Mouse (Mus musculus) forebrain, embryonic 14.5 days (tissue): Measurements from ENCODE around the gene Hhatl. TPM values are rescaled to one million over a fixed set of nuclear protein-coding genes. Genes with fewer than 3 reads are reported as not detected.
A peak's percentile ranks its signal among the peaks of the same experiment; 100 is the strongest.

ENCODE experiments used
- ATAC-seq: fragments of 200-750 bp; cut with Nextera tagmentation; 2 replicates; pipeline ENCODE4 v1.8.0; 2017; ENCODE audit warnings: mild to moderate bottlenecking, moderate library complexity
- DNase-seq: peaks from one replicate; pipeline ENCODE4 v3.0.0-alpha.2; 2015; ENCODE audit warnings: low spot score
- H3K27ac ChIP-seq: fragments of 300-500 bp; sonication (generic); 2 replicates; pipeline ENCODE4 v1.5.1; 2014; ENCODE audit warnings: low read depth, mild to moderate bottlenecking, control low read depth, low read length, moderate library complexity
- H3K27me3 ChIP-seq: fragments of 300-500 bp; sonication (generic); replicated peaks from 2 replicates; pipeline ENCODE4 v1.6.1; 2014; ENCODE audit warnings: low read length, control low read depth, mixed read lengths; ENCODE audit not compliant: control insufficient read depth, insufficient read depth
- H3K36me3 ChIP-seq: fragments of 300-500 bp; sonication (generic); 2 replicates; pipeline ENCODE4 v1.6.1; 2014; ENCODE audit warnings: low read length, control low read depth; ENCODE audit not compliant: control insufficient read depth, insufficient read depth
- H3K4me1 ChIP-seq: fragments of 300-500 bp; sonication (generic); 2 replicates; pipeline ENCODE4 v1.6.1; 2014; ENCODE audit warnings: antibody characterized with exemption, low read length, control low read depth; ENCODE audit not compliant: control insufficient read depth, insufficient read depth
- H3K4me2 ChIP-seq: fragments of 300-500 bp; sonication (generic); 2 replicates; pipeline ENCODE4 v1.6.1; 2014; ENCODE audit warnings: mild to moderate bottlenecking, control low read depth, low read length
- H3K4me3 ChIP-seq: fragments of 300-500 bp; sonication (generic); 2 replicates; pipeline ENCODE4 v1.5.1; 2014; ENCODE audit warnings: low read depth, low read length, control low read depth
- H3K9ac ChIP-seq: fragments of 300-500 bp; sonication (generic); 2 replicates; pipeline ENCODE4 v1.6.1; 2014; ENCODE audit warnings: mild to moderate bottlenecking, low read length, control low read depth, moderate library complexity
- H3K9me3 ChIP-seq: fragments of 300-500 bp; sonication (generic); replicated peaks from 2 replicates; pipeline ENCODE4 v1.6.1; 2016; ENCODE audit warnings: low read length, control low read depth, mixed read lengths; ENCODE audit not compliant: control insufficient read depth
- WGBS: fragments of 180-500 bp; shearing (Covaris S2); extraction: QIAGEN DNeasy Blood & Tissue Kit; methylation state at CpG from one replicate; pipeline ENCODE4 v1.1.7; 2014; 5-methylcytosine and 5-hydroxymethylcytosine counted together
- polyA plus RNA-seq: library from polyadenylated mRNA; unstranded; fragments of >200 nt; fragmentation: Nextera tagmentation; extraction: Ambion mirVana; gene quantifications from 2 replicates; pipeline ENCODE4 v1.2.1, GENCODE M21; 2014

Hhatl gene
- polyA plus RNA-seq, 1 experiment from 2014 or later: not detected

DNA sequence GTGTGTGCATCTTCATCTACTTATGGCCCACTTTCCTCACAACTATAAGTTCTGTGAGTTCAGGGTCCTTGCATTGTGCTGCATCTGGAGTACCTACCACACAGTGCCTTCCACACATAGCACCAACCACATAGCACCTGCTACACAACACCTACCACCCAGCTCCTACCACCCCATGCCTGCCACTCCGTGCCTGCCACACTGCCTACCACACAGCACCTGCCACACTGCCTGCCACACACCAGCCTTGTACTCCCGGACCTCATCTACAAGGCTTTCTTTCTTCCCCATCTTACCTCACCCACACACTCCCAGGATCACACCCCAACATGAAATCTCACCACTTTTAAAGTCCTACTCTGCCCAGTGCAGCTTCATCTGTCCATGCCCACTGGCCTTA is 5.9 kb downstream of the Hhatl start:
- Histone ChIP-seq H3K27me3 (no peaks in the 10 kb centered on the region), H3K36me3 (no peaks in the 10 kb centered on the region), H3K27ac (no peak overlapping the region), H3K9me3 (no peaks in the 10 kb centered on the region), H3K4me3 (no peak overlapping the region), H3K4me2 (no peak overlapping the region), H3K4me1 (no peaks in the 10 kb centered on the region), H3K9ac (no peak overlapping the region)
- no peak for ATAC-seq
- DNase-seq: no peak
- WGBS: 75% methylated on average over 2 of the region's 2 CpGs

DNA sequence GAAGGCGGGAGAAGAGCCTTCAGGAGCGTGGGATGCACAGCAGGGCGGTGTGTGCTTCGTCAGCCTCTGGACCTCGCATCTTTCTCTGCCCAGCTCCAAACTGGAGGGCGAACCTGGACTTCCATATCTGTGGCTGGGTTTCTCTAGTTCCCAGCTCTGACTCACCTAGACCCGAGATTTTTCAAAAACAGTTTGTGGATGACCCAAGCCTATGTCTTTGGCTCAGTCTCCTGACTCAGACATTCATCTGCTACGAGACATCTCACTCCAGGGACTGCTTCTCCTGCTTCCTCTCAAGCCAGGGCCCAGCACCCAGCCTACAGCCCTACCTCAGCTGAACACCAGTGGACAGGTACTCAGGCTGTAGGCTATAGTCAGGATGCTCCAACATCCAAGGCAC is 7.0 kb downstream of the Hhatl start:
- ATAC-seq: no peak
- no peak overlapping the region for H3K4me3 ChIP-seq
- no peaks in the 10 kb centered on the region for H3K9me3 ChIP-seq
- H3K4me1 ChIP-seq: no peaks in the 10 kb centered on the region
- no peak for DNase-seq
- H3K9ac ChIP-seq: no peak overlapping the region
- no peak overlapping the region for H3K4me2 ChIP-seq
- no peaks in the 10 kb centered on the region for H3K36me3 ChIP-seq
- H3K27me3 ChIP-seq: no peaks in the 10 kb centered on the region
- 86% methylated on average over 8 of the region's 8 CpGs for WGBS
- H3K27ac ChIP-seq: no peak overlapping the region

DNA sequence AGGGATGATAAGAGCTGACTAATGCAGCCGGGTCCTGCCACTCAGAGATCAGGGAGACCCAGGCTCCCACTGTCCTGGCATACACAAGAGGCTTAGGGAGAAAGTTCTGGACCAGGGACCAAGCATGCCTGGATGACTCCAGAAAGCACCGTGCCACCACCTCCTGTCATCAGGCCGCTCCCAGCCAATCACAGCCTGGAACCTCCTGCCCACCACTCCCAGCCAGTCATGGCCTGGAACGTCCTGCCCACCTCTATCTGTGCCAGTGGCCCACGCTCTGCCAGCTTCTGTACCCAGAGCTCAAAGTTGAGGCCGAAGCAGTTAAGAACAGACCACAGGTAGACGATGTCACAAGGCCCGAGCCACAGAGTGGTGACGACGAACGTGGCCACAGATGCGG is 7.5 kb downstream of the Hhatl start:
- Histone ChIP-seq H3K27ac (no peak overlapping the region), H3K4me1 (no peaks in the 10 kb centered on the region), H3K4me3 (no peak overlapping the region), H3K9ac (no peak overlapping the region), H3K27me3 (no peaks in the 10 kb centered on the region), H3K4me2 (no peak overlapping the region), H3K36me3 (no peaks in the 10 kb centered on the region), H3K9me3 (no peaks in the 10 kb centered on the region)
- ATAC-seq: no peak
- 94% methylated on average over 12 of the region's 12 CpGs for WGBS
- DNase-seq: no peak

DNA sequence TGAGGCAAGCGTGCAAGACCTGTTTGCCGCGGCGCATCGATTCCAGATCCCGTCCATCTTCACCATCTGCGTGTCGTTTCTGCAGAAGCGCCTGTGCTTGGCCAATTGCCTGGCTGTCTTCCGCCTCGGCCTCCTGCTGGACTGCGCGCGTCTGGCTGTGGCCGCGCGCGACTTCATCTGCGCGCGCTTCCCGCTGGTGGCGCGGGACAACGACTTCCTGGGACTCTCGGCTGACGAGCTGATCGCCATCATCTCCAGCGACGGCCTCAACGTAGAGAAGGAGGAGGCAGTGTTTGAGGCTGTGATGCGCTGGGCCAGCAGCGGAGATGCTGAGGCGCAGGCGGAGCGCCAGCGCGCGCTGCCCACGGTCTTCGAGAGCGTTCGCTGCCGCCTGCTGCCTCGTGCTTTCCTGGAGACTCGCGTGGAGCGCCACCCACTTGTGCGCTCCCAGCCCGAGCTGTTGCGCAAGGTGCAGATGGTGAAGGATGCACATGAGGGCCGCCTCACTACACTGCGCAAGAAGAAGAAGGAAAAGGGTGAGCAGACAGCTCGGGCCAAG is 14.2 kb downstream of the Hhatl start:
- Histone ChIP-seq H3K4me2 (peak overlapping the region; percentile 62), H3K4me3 (peak overlapping the region; percentile 33), H3K9ac (peak overlapping the region; percentile 41; the same call in 1 of the 2 replicates), H3K4me1 (no peaks in the 10 kb centered on the region), H3K27ac (no peak overlapping the region), H3K27me3 (peaks cover 30% of the 10 kb centered on the region), H3K9me3 (no peaks in the 10 kb centered on the region), H3K36me3 (no peaks in the 10 kb centered on the region)
- peak; percentile 58 for DNase-seq
- WGBS: 17% methylated on average over 52 of the region's 54 CpGs
- peak; percentile 59 for ATAC-seq

DNA sequence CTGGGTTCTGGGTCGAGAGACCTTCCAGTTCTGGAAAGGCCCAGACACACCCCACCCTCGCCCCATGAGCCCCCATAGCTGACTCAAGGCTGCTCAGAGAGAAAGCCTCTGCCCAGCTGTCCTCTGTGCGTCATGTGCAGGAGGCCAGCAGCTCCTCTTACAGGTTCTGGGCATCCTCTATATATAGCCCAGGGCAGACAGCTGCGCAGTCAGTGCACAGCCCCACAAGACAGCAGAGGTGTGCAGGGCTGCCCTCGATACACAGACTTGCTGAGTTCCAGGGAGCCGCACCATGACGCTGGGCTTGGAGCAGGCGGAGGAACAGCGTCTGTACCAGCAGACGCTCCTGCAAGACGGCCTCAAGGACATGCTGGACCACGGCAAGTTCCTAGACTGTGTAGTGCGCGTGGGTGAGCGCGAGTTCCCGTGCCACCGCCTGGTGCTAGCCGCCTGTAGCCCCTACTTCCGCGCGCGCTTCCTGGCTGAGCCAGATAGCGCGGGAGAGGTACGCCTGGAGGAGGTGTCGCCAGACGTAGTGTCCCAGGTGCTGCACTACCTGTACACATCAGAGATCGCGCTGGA is 14.7 kb downstream of the Hhatl start, which contains the start of gene Klhl40:
Klhl40 (plus strand) TSS at position 124 of the 582 bp plus-strand sequence.
- H3K36me3 ChIP-seq: no peaks in the 10 kb centered on the region
- ATAC-seq: peak; percentile 62
- WGBS: 24% methylated on average over 30 of the region's 30 CpGs
- H3K9me3 ChIP-seq: no peaks in the 10 kb centered on the region
- peak within 1 kb of the TSS; percentile 62 for H3K4me2 ChIP-seq
- DNase-seq: no peak
- H3K27ac ChIP-seq: no peak within 1 kb of the TSS
- peak within 1 kb of the TSS; percentile 41; the same call in 1 of the 2 replicates for H3K9ac ChIP-seq
- peaks cover 30% of the 10 kb centered on the region for H3K27me3 ChIP-seq
- no peaks in the 10 kb centered on the region for H3K4me1 ChIP-seq
- peak within 1 kb of the TSS; percentile 33 for H3K4me3 ChIP-seq

DNA sequence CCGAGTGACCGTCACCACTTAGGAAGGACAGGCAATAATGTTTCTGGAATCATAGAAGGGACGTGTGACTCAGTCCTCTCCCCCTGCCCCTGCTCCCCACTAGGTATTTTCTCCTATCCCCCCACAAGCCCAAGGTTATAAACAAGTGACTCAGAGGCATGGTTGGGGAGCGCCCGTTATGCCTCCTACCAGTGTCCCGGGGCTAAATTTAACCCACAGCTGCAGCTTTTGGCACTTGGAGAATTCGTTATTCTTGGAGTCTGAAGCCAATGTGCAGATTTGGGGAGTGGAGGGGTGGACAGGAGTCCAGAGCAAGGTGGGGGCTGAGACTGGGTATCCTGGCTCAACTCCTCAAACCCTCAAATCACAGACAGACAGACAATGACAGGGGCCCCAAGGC is 15.8 kb downstream of the Hhatl start:
- Histone ChIP-seq H3K36me3 (no peaks in the 10 kb centered on the region), H3K27me3 (peaks cover 30% of the 10 kb centered on the region), H3K27ac (no peak overlapping the region), H3K4me2 (no peak overlapping the region), H3K9me3 (no peaks in the 10 kb centered on the region), H3K4me3 (no peak overlapping the region), H3K9ac (no peak overlapping the region), H3K4me1 (no peaks in the 10 kb centered on the region)
- WGBS: 86% methylated on average over 7 of the region's 7 CpGs
- ATAC-seq (no peak), DNase-seq (no peak)

DNA sequence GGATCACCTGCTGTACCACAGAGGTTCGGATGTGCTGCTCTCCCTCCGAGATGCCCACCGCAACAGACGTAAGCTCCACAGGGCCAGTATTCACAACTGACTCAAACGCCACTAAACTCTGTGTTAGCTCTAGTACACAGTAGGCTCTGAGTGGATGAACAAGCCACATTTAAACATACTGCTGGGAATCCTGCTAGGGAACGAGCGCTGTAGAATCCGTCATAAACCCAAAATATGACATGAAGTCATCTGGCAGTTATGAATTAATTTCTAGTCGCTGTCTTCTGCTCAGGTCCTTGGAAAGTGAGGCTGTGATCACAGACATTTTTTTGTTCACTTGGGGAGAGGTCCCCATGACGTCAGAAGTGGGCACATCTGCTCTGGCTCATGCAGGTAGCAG is 16.4 kb downstream of the Hhatl start:
- Histone ChIP-seq H3K36me3 (no peaks in the 10 kb centered on the region), H3K27me3 (peaks cover 30% of the 10 kb centered on the region), H3K9me3 (no peaks in the 10 kb centered on the region), H3K4me1 (no peaks in the 10 kb centered on the region), H3K4me2 (no peak overlapping the region), H3K9ac (no peak overlapping the region), H3K27ac (no peak overlapping the region), H3K4me3 (no peak overlapping the region)
- DNase-seq: no peak
- 81% methylated on average over 10 of the region's 10 CpGs for WGBS
- no peak for ATAC-seq

DNA sequence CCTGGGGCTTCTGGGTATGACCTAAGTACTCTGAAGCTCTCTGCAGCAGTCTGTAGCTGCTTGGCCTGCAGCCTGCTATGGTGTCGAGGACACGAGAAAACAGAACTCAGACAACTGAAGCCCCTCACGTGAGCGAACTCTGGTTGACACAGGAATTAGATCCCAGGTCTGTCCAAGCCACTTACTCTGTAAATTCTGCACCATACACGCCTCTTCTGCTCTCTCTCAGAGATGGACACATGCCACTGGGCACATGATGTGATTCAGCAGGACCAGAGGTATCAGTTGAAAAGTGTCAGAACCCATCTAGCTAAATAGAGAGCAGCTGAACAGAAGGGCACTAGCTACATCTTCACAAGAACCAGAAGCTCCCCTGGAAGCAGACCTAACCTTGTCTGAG is 19.9 kb downstream of the Hhatl start:
- no peaks in the 10 kb centered on the region for H3K4me1 ChIP-seq
- no peak for DNase-seq
- H3K4me2 ChIP-seq: no peak overlapping the region
- no peak for ATAC-seq
- no peaks in the 10 kb centered on the region for H3K9me3 ChIP-seq
- no peak overlapping the region for H3K4me3 ChIP-seq
- peaks cover 16% of the 10 kb centered on the region for H3K36me3 ChIP-seq
- no peak overlapping the region for H3K27ac ChIP-seq
- H3K9ac ChIP-seq: no peak overlapping the region
- 76% methylated on average over 5 of the region's 5 CpGs for WGBS
- H3K27me3 ChIP-seq: peaks cover 11% of the 10 kb centered on the region

DNA sequence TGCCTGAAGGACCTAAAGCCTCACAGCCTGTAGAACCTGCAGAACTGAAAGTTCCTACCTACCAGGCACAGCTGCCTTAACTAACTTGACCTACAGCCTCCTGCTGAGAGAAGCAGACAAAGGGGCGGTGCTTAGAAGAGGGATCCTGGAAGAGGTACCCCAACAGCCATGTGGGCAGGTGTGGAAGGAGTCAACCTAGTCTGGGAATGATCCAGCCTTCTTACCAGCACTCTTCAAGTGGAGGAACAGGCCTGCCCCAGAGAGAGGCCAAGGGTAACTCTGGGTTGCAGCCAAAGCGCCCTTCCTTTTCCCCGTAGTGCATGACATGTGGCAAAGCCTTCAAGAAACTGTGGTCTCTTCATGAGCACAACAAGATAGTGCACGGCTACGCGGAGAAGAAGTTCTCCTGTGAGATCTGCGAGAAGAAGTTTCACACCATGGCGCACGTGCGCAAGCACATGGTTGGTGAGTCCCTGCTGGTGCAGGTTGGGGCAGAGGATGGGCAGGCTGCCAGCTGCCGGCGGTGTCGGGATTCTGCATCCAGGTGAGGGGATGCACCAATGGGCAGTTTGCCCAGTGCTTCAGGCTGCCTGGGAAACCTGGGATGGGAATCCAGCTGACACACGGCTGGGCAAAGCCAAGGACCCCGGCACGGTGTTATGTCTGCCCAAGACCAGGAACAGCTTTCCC is 27.0 kb downstream of the Hhatl start:
- no peak overlapping the region for H3K27ac ChIP-seq
- H3K27me3 ChIP-seq: no peaks in the 10 kb centered on the region
- H3K4me1 ChIP-seq: peaks cover 7% of the 10 kb centered on the region
- ATAC-seq (no peak), DNase-seq (no peak)
- no peak overlapping the region for H3K4me3 ChIP-seq
- WGBS: 85% methylated on average over 16 of the region's 16 CpGs
- peaks cover 65% of the 10 kb centered on the region for H3K36me3 ChIP-seq
- H3K9ac ChIP-seq: no peak overlapping the region
- no peak overlapping the region for H3K4me2 ChIP-seq
- H3K9me3 ChIP-seq: no peaks in the 10 kb centered on the region
